Mouse (Mus musculus) forebrain, embryonic 12.5 days (tissue): ENCODE data around the gene Kif19a. TPM values are rescaled to one million over a fixed set of nuclear protein-coding genes. Genes with fewer than 3 reads are reported as not detected.
A peak's percentile ranks its signal among the peaks of the same experiment; 100 is the strongest.

Source experiments
- ATAC-seq: fragments of 200-750 bp; cut with Nextera tagmentation; 2 replicates; pipeline ENCODE4 v1.8.0; 2017; ENCODE audit warnings: moderate TSS enrichment; ENCODE audit not compliant: low FRiP score
- H3K27ac ChIP-seq: fragments of 300-500 bp; sonication (generic); 2 replicates; pipeline ENCODE4 v1.5.1; 2016; ENCODE audit warnings: mild to moderate bottlenecking
- H3K27me3 ChIP-seq: fragments of 300-500 bp; sonication (generic); 2 replicates; pipeline ENCODE4 v1.6.1; 2016; ENCODE audit warnings: mild to moderate bottlenecking
- H3K36me3 ChIP-seq: fragments of 300-500 bp; sonication (generic); replicated peaks from 2 replicates; pipeline ENCODE4 v1.6.1; 2016; ENCODE audit warnings: mild to moderate bottlenecking
- H3K4me1 ChIP-seq: fragments of 300-500 bp; sonication (generic); 2 replicates; pipeline ENCODE4 v1.6.1; 2016
- H3K4me2 ChIP-seq: fragments of 300-500 bp; sonication (generic); 2 replicates; pipeline ENCODE4 v1.6.1; 2016; ENCODE audit warnings: mild to moderate bottlenecking, moderate library complexity
- H3K4me3 ChIP-seq: fragments of 300-500 bp; sonication (generic); replicated peaks from 2 replicates; pipeline ENCODE4 v1.5.1; 2016; ENCODE audit warnings: mild to moderate bottlenecking
- H3K9ac ChIP-seq: fragments of 300-500 bp; sonication (generic); 2 replicates; pipeline ENCODE4 v1.6.1; 2016; ENCODE audit warnings: mild to moderate bottlenecking
- H3K9me3 ChIP-seq: fragments of 300-500 bp; sonication (generic); 2 replicates; pipeline ENCODE4 v1.6.1; 2016
- WGBS: fragments of 180-500 bp; shearing (Covaris S2); methylation state at CpG from one replicate; pipeline ENCODE4 v1.1.7; 2016; 5-methylcytosine and 5-hydroxymethylcytosine counted together
- polyA plus RNA-seq: library from polyadenylated mRNA; unstranded; fragments of >200 nt; fragmentation: Nextera tagmentation; extraction: Ambion mirVana; gene quantifications from 2 replicates; pipeline ENCODE4 v1.2.1, GENCODE M21; 2016

Gene Kif19a
- polyA plus RNA-seq, 1 experiment from 2014 or later: 0.80 TPM

GRCm38 (mm10) chr11:114816934-114817333, 51.7 kb downstream of the Kif19a start:
- no peak overlapping the region for H3K4me3 ChIP-seq
- no peak overlapping the region for H3K4me2 ChIP-seq
- H3K9me3 ChIP-seq: no peaks in the 10 kb centered on the region
- no peak for ATAC-seq
- no peak overlapping the region for H3K9ac ChIP-seq
- H3K4me1 ChIP-seq: peaks cover 12% of the 10 kb centered on the region
- WGBS: 89% methylated on average over 4 of the region's 4 CpGs
- no peak overlapping the region for H3K27ac ChIP-seq
- 0 out of 2 replicates have a peak, but pooled peaks cover 10% of the 10 kb centered on the region for H3K27me3 ChIP-seq
- H3K36me3 ChIP-seq: no peaks in the 10 kb centered on the region

- Histone ChIP-seq H3K4me2 (no peak overlapping the region), H3K27ac (no peak overlapping the region), H3K36me3 (no peaks in the 10 kb centered on the region), H3K27me3 (0 out of 2 replicates have a peak, but pooled peaks cover 10% of the 10 kb centered on the region), H3K4me3 (no peak overlapping the region), H3K9me3 (no peaks in the 10 kb centered on the region), H3K9ac (no peak overlapping the region), H3K4me1 (peaks cover 20% of the 10 kb centered on the region)
- ATAC-seq: no peak
- 89% methylated on average over 7 of the region's 7 CpGs for WGBS
Observed at GRCm38 (mm10) chr11:114818185-114818584, 53.0 kb downstream of the Kif19a start.

GRCm38 (mm10) chr11:114819110-114819509, 53.9 kb downstream of the Kif19a start:
- H3K4me1 ChIP-seq: peaks cover 29% of the 10 kb centered on the region
- H3K27me3 ChIP-seq: 0 out of 2 replicates have a peak, but pooled peaks cover 13% of the 10 kb centered on the region
- H3K9me3 ChIP-seq: no peaks in the 10 kb centered on the region
- H3K4me2 ChIP-seq: no peak overlapping the region
- no peak overlapping the region for H3K4me3 ChIP-seq
- no peaks in the 10 kb centered on the region for H3K36me3 ChIP-seq
- WGBS: 23% methylated on average over 2 of the region's 2 CpGs
- ATAC-seq: no peak
- no peak overlapping the region for H3K9ac ChIP-seq
- H3K27ac ChIP-seq: no peak overlapping the region

- 0 out of 2 replicates have a peak, but pooled peaks cover 16% of the 10 kb centered on the region for H3K27me3 ChIP-seq
- peaks cover 29% of the 10 kb centered on the region for H3K4me1 ChIP-seq
- ATAC-seq: no peak
- 52% methylated on average over 3 of the region's 3 CpGs for WGBS
- no peak overlapping the region for H3K9ac ChIP-seq
- H3K4me3 ChIP-seq: no peak overlapping the region
- no peak overlapping the region for H3K4me2 ChIP-seq
- no peaks in the 10 kb centered on the region for H3K9me3 ChIP-seq
- H3K36me3 ChIP-seq: no peaks in the 10 kb centered on the region
- no peak overlapping the region for H3K27ac ChIP-seq
Observed at GRCm38 (mm10) chr11:114820444-114820843, 55.3 kb downstream of the Kif19a start.

GRCm38 (mm10) chr11:114821325-114821724, 56.1 kb downstream of the Kif19a start:
- no peaks in the 10 kb centered on the region for H3K9me3 ChIP-seq
- no peak overlapping the region for H3K27ac ChIP-seq
- peaks cover 29% of the 10 kb centered on the region for H3K4me1 ChIP-seq
- H3K4me2 ChIP-seq: no peak overlapping the region
- WGBS: 69% methylated on average over 1 of the region's 1 CpGs
- H3K36me3 ChIP-seq: no peaks in the 10 kb centered on the region
- no peak overlapping the region for H3K4me3 ChIP-seq
- H3K27me3 ChIP-seq: 0 out of 2 replicates have a peak, but pooled peaks cover 16% of the 10 kb centered on the region
- no peak overlapping the region for H3K9ac ChIP-seq
- no peak for ATAC-seq

- no peak; the same call in 1 of the 2 replicates for ATAC-seq
- WGBS: 62% methylated on average over 12 of the region's 12 CpGs
- Histone ChIP-seq H3K27me3 (0 out of 2 replicates have a peak, but pooled peaks cover 14% of the 10 kb centered on the region), H3K9me3 (no peaks in the 10 kb centered on the region), H3K4me2 (no peak overlapping the region), H3K4me3 (no peak overlapping the region), H3K9ac (no peak overlapping the region), H3K36me3 (no peaks in the 10 kb centered on the region), H3K27ac (peak overlapping the region; percentile 66), H3K4me1 (peaks cover 29% of the 10 kb centered on the region)
Observed at GRCm38 (mm10) chr11:114822727-114823126, 57.5 kb downstream of the Kif19a start.

- H3K4me2 ChIP-seq: no peak overlapping the region
- peak; percentile 33; the same call in 1 of the 2 replicates for ATAC-seq
- no peaks in the 10 kb centered on the region for H3K9me3 ChIP-seq
- peaks cover 14% of the 10 kb centered on the region; the same call in 1 of the 2 replicates for H3K27me3 ChIP-seq
- under 1% methylated on average over 11 of the region's 11 CpGs for WGBS
- H3K4me3 ChIP-seq: no peak overlapping the region
- peaks cover 29% of the 10 kb centered on the region for H3K4me1 ChIP-seq
- H3K9ac ChIP-seq: no peak overlapping the region
- H3K36me3 ChIP-seq: no peaks in the 10 kb centered on the region
- peak overlapping the region; percentile 66; the same call in 1 of the 2 replicates for H3K27ac ChIP-seq
Observed at GRCm38 (mm10) chr11:114823199-114823725, 58.1 kb downstream of the Kif19a start.

- H3K9ac ChIP-seq: no peak overlapping the region
- H3K36me3 ChIP-seq: no peaks in the 10 kb centered on the region
- no peak overlapping the region for H3K4me3 ChIP-seq
- no peak overlapping the region for H3K4me2 ChIP-seq
- no peaks in the 10 kb centered on the region for H3K9me3 ChIP-seq
- H3K4me1 ChIP-seq: peaks cover 34% of the 10 kb centered on the region
- no peak overlapping the region for H3K27ac ChIP-seq
- ATAC-seq: no peak
- peaks cover 14% of the 10 kb centered on the region; the same call in 1 of the 2 replicates for H3K27me3 ChIP-seq
- WGBS: 78% methylated on average over 5 of the region's 5 CpGs
Observed at GRCm38 (mm10) chr11:114826686-114827085, 61.5 kb downstream of the Kif19a start.

GRCm38 (mm10) chr11:114829499-114830432, 64.6 kb downstream of the Kif19a start:
- Histone ChIP-seq H3K4me1 (peaks cover 23% of the 10 kb centered on the region), H3K36me3 (no peaks in the 10 kb centered on the region), H3K27ac (peak overlapping the region; percentile 51), H3K4me2 (peak overlapping the region; percentile 53), H3K4me3 (peak overlapping the region; percentile 26), H3K9me3 (no peaks in the 10 kb centered on the region), H3K9ac (peak overlapping the region; percentile 39; the same call in 1 of the 2 replicates), H3K27me3 (peaks cover 8% of the 10 kb centered on the region; the same call in 1 of the 2 replicates)
- WGBS: 8% methylated on average over 24 of the region's 24 CpGs
- ATAC-seq: peak; percentile 85

GRCm38 (mm10) chr11:114830433-114830773, 65.2 kb downstream of the Kif19a start:
- no peak overlapping the region for H3K9ac ChIP-seq
- WGBS: 13% methylated on average over 8 of the region's 8 CpGs
- peaks cover 23% of the 10 kb centered on the region for H3K4me1 ChIP-seq
- peak overlapping the region; percentile 51 for H3K27ac ChIP-seq
- H3K4me3 ChIP-seq: peak overlapping the region; percentile 26; the same call in 1 of the 2 replicates
- 0 out of 2 replicates have a peak, but pooled peaks have one; percentile 11 for ATAC-seq
- no peaks in the 10 kb centered on the region for H3K9me3 ChIP-seq
- no peaks in the 10 kb centered on the region for H3K36me3 ChIP-seq
- H3K27me3 ChIP-seq: peaks cover 8% of the 10 kb centered on the region; the same call in 1 of the 2 replicates
- H3K4me2 ChIP-seq: peak overlapping the region; percentile 53

GRCm38 (mm10) chr11:114833166-114833565, 68.0 kb downstream of the Kif19a start:
- Histone ChIP-seq H3K4me3 (no peak overlapping the region), H3K9ac (no peak overlapping the region), H3K27me3 (peaks cover 8% of the 10 kb centered on the region; the same call in 1 of the 2 replicates), H3K4me1 (peaks cover 23% of the 10 kb centered on the region), H3K27ac (no peak overlapping the region), H3K9me3 (no peaks in the 10 kb centered on the region), H3K36me3 (no peaks in the 10 kb centered on the region), H3K4me2 (no peak overlapping the region)
- ATAC-seq: no peak
- whole genome bisulfite sequencing: 64% methylated on average over 5 of the region's 5 CpGs
